Mouse (Mus musculus) kidney, postnatal 4 days (tissue): Measurements from ENCODE around the gene Sirt7.
A peak's percentile ranks its signal among the peaks of the same experiment; 100 is the strongest.

ENCODE experiments used
- DNase-seq, 2 experiments: peaks; one replicate each; pipeline ENCODE4 v3.0.0; 2021; ENCODE audit warnings: mixed read lengths in 2 of 2

The Sirt7 gene

GRCm38 (mm10) chr11:120634810-120635209 lies 9.8 kb upstream of the Sirt7 start:
- DNase-seq: no peak

GRCm38 (mm10) chr11:120633520-120634343 lies 8.7 kb upstream of the Sirt7 start, which contains the start of gene Mafg:
TSS of gene Mafg (minus strand) at chr11:120633600.
- DNase-seq: peak; percentile 94 to 97

GRCm38 (mm10) chr11:120632559-120633519 lies 7.8 kb upstream of the Sirt7 start:
- peak; percentile 76 to 86 for DNase-seq

- DNase-seq: no peak
Observed at GRCm38 (mm10) chr11:120631726-120632448, 6.8 kb upstream of the Sirt7 start.

- peak in 1 of 2 experiments; percentile 52 for DNase-seq
Observed at GRCm38 (mm10) chr11:120630881-120631725, 6.1 kb upstream of the Sirt7 start.

- peak; percentile 57 to 70 for DNase-seq
Observed at GRCm38 (mm10) chr11:120630401-120630871, 5.4 kb upstream of the Sirt7 start.

GRCm38 (mm10) chr11:120629911-120630310 lies 4.9 kb upstream of the Sirt7 start:
- peak; percentile 63 to 72 for DNase-seq

GRCm38 (mm10) chr11:120629341-120629730 lies 4.3 kb upstream of the Sirt7 start:
- peak in 1 of 2 experiments; percentile 62 for DNase-seq

- DNase-seq: no peak
Observed at GRCm38 (mm10) chr11:120628601-120629340, 3.7 kb upstream of the Sirt7 start.

GRCm38 (mm10) chr11:120627468-120628300 lies 2.6 kb upstream of the Sirt7 start:
- DNase-seq: no peak

GRCm38 (mm10) chr11:120626785-120627467 lies 1.9 kb upstream of the Sirt7 start:
- no peak for DNase-seq

- DNase-seq: peak; percentile 90 to 94
Observed at GRCm38 (mm10) chr11:120624680-120625111, 344 bp downstream of the Sirt7 start.

- peak; percentile 82 to 89 for DNase-seq
Observed at GRCm38 (mm10) chr11:120623961-120624679, 920 bp downstream of the Sirt7 start.

- no peak for DNase-seq
Observed at GRCm38 (mm10) chr11:120622805-120623204, 2.2 kb downstream of the Sirt7 start.

GRCm38 (mm10) chr11:120620195-120620594 lies 4.8 kb downstream of the Sirt7 start:
- no peak for DNase-seq

GRCm38 (mm10) chr11:120618619-120619535 lies 6.2 kb downstream of the Sirt7 start:
- DNase-seq: no peak

- peak; percentile 94 to 96 for DNase-seq
Observed at GRCm38 (mm10) chr11:120617519-120618112, 7.4 kb downstream of the Sirt7 start, which contains the start of gene Pcyt2. TSS of gene Pcyt2 (minus strand) at chr11:120617936.
